Mouse (Mus musculus) cerebellum, adult 9-11 months (tissue): ENCODE results near the gene Rora.
A peak's percentile ranks its signal among the peaks of the same experiment; 100 is the strongest.

Source experiments
- DNase-seq: peaks from one replicate; pipeline ENCODE4 v3.0.0; 2022

Gene Rora

GRCm38 (mm10) chr9:68689351-68689750 is 35.8 kb downstream of the Rora start:
- DNase-seq, result peak; percentile 50

DNA sequence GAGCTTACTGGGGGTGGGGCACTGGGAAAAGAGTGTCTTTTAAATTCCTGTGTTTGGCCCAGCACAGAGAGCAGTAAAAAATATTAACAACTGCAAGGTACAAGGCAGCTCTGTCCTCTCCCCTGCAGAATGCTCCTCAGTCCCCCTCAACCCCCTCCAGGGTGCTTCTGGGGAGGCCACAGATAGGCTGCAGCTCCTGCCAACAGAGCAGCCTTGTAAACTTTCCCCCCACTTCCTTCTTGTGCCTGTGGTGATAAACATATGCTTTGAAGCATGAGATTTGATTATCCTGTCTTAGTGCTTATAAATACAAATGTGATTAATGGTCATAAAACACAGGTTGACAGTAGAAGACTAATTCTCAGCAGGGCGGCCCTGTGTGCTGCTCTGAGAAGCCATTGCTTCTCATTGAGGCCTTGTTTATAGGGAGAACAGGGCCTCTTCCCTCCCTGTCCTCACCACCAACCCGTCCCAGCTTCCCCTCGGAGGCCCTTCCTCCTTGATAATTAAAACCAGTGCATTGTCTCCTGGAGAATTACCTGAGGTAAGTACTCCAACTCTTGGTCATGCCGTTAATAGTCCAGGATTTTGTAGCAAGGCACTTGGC is 41.4 kb downstream of the Rora start:
- DNase-seq, result peak; percentile 40

GRCm38 (mm10) chr9:68695496-68695969 is 41.9 kb downstream of the Rora start:
- DNase-seq, result peak; percentile 39

DNA sequence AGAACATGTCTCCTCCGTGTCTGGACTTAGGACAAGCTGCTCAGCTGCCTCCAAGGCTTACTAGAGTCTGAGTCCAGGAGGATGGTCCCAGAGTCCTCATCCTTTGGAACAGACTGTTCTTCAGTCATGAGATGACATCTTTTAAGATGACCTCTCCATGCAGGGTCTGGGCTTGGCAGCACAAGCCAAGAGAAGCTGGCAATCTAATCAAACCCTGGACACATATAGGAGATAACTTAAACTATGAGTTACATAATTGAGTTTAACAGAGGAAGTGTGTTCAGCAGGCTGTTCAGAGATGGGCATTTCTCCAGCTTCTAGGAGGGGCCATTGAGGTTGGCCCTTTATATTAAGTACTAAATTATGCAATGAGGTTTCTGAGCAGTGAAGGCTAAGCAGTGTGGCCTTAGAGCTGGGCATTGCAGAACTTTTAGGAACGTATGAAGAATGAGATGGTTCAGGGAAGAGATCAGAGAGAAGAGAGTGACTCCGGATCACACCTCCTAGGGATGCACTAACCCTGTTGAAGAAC is 42.9 kb downstream of the Rora start:
- no peak for DNase-seq

- no peak for DNase-seq
Measured at GRCm38 (mm10) chr9:68699341-68699740, 45.8 kb downstream of the Rora start.

DNA sequence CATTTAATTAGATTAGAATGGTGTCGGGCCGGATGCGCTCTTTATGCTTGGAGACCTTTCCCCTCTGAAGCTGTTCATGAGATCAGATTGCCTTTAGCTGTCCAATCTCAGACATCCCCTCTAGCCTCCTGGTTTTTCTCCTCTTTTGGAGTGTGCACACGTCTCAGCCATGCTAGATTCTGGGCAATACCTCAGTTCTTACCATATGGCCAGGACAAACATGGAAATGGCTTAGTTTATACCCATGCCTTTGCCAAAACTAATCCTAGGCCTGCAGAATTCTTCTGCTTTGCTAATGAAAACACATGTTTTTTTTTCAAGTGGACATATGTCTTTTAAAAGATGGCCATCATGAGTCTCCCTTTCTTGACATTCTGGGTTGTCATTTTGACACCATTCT is 46.3 kb downstream of the Rora start:
- peak; percentile 54 for DNase-seq

- DNase-seq, result no peak
Measured at GRCm38 (mm10) chr9:68707636-68708035, 54.0 kb downstream of the Rora start.

DNA sequence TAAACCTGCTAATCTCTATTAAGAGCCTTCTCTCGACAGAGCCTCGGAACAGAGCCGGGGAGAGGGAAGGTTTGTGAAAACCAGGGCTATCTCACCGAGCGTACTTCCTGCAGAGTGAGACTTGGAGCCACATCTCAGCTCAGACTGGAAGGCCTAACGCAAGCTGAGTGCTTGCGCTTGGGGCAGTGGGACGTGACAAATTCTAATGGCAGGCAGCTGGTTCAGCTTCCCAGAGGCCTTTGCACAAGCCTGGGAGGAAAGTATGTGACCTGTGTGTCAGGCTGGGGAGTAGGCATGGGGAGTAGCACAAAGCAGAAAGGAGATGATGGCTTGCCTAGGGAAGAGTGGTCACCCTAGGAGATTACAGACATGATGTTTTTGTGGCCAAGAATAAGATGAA is 55.6 kb downstream of the Rora start:
- DNase-seq, result no peak

GRCm38 (mm10) chr9:68710893-68711654 is 57.5 kb downstream of the Rora start:
- peak; percentile 29 for DNase-seq

- no peak for DNase-seq
Measured at GRCm38 (mm10) chr9:68716961-68717360, 63.4 kb downstream of the Rora start.

GRCm38 (mm10) chr9:68718427-68718826 is 64.8 kb downstream of the Rora start:
- DNase-seq, result no peak

- DNase-seq, result peak; percentile 44
Measured at GRCm38 (mm10) chr9:68719286-68719685, 65.7 kb downstream of the Rora start.

- DNase-seq, result peak; percentile 85
Measured at GRCm38 (mm10) chr9:68724636-68725285, 71.2 kb downstream of the Rora start.

- DNase-seq, result no peak
Measured at GRCm38 (mm10) chr9:68727166-68727855, 73.7 kb downstream of the Rora start.

- DNase-seq, result no peak
Measured at GRCm38 (mm10) chr9:68731438-68731837, 77.9 kb downstream of the Rora start.

- DNase-seq, result no peak
Measured at GRCm38 (mm10) chr9:68732929-68733328, 79.3 kb downstream of the Rora start.

DNA sequence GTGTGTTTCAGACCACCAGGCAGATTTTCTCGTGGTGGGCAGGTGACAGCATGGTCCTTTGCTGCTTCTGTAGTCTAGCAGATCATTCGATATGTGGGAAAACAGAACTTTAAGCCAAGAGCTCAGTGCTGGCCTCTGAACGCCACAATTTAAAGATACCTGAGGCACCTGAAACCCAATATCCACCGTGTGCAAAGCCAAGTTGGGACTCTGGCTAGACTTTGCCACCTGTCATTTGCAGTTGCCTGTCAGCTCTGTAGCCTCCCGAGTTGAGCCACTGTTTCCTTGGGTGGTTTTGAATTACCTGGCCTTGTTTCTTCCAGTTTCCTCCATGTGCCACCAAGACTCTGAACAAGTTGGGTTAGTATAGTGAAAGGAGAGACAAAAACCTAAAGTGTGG is 82.3 kb downstream of the Rora start:
- no peak for DNase-seq

GRCm38 (mm10) chr9:68737197-68737736 is 83.7 kb downstream of the Rora start:
- DNase-seq, result no peak

GRCm38 (mm10) chr9:68745931-68746646 is 92.5 kb downstream of the Rora start:
- DNase-seq, result no peak

GRCm38 (mm10) chr9:68756976-68757375 is 103.4 kb downstream of the Rora start:
- no peak for DNase-seq

- no peak for DNase-seq
Measured at GRCm38 (mm10) chr9:68759324-68759723, 105.7 kb downstream of the Rora start.

DNA sequence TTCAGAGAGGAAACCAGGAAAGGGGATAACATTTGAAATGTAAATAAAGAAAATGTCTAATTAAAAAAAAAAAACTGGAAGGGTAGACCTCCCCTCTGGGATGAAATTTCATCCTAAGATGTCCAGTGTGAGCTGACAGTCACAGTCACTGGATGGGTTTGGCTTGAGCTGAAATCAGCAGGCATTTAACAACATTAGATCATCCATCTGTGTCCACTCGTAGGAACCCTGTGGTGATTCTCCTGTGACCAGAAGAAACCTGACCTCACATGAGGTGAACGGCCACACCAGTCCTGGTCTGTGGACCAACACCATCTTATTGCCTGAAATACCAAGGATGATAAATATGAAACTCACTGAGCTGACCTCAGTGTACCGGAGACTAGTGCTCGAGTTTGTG is 106.7 kb downstream of the Rora start:
- peak; percentile 45 for DNase-seq
